Mouse (Mus musculus) G1E-ER4 (cell line): ENCODE data around the gene Nlrp4c. TPM values are rescaled to one million over a fixed set of nuclear protein-coding genes. Genes with fewer than 3 reads are reported as not detected.

ENCODE experiments used
- GATA1 ChIP-seq: IDR thresholded peaks from one replicate; pipeline ENCODE4 v1.8.0; 2012; ENCODE audit warnings: low read length, inconsistent platforms
- polyA plus RNA-seq: library from polyadenylated mRNA; stranded (reverse); fragments of >175 nt; gene quantifications from 2 replicates; pipeline ENCODE4 v1.2.3, GENCODE M21; 2012

Nlrp4c gene
- polyA plus RNA-seq, result not detected in 2 replicates

DNA sequence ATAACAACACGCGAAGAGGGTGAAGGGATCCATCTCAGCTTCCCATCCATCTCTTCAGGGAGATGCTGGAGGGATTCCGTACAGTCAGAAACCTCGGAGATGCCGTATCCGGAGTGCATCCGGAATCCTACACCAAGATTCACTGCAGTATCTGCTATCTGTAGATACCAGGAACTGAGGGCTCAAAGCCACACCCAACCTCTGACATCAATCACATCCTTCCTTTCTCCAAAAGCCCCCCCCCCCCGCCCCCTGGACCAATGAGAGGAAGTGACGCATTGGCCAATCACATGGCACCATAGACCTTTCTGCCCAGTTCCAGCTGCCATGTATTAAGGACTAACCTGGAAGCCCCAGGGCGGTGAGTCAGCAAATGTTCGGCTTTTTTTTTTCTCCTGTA is at the start of gene Nlrp4c:
Nlrp4c (plus strand) TSS at position 301 of the 400 bp plus-strand sequence.
- TF ChIP-seq GATA1, result no peak

DNA sequence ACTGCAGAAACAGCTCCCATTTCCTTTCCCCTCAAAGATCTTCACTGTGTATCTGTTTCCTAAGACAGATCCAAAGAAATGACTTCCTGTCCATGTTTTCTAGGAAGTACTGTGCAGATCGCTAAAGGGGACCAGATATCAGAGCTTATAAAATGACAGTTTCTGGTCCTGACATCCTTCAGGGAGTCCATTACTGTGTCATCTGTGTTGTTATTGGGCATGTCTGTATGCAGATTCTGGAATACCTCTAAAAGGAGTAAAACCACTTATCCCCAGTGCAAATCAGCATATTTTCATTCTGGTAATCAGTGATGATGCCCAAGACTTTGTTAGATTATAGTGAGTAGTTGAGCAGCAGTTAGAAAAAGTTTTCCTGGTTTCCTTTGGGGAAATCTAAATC is 34.1 kb upstream of the Nlrp4c start, which contains the start of gene Vmn1r65:
Vmn1r65 (minus strand) TSS at position 101 of the 400 bp plus-strand sequence.
- TF ChIP-seq GATA1, result no peak

DNA sequence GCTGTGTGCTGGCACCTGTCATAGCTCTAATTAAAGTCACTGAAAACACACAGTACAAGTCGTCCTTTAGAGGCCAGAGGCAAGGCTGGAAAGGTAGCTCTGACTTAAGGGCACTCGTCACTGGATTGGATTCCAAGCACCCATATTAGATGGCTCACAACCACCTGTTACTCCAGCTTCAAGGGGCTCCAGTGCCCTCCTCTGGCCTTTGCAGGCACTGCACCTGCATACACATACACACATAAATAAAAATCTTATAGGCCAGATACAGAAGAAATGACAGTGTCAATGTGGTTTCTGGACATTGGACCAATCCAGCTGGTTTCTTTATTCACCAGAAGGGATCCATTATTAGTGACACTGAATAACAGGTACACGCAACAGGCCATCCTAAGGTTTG is 74.5 kb downstream of the Nlrp4c start:
- no peak for TF ChIP-seq GATA1

DNA sequence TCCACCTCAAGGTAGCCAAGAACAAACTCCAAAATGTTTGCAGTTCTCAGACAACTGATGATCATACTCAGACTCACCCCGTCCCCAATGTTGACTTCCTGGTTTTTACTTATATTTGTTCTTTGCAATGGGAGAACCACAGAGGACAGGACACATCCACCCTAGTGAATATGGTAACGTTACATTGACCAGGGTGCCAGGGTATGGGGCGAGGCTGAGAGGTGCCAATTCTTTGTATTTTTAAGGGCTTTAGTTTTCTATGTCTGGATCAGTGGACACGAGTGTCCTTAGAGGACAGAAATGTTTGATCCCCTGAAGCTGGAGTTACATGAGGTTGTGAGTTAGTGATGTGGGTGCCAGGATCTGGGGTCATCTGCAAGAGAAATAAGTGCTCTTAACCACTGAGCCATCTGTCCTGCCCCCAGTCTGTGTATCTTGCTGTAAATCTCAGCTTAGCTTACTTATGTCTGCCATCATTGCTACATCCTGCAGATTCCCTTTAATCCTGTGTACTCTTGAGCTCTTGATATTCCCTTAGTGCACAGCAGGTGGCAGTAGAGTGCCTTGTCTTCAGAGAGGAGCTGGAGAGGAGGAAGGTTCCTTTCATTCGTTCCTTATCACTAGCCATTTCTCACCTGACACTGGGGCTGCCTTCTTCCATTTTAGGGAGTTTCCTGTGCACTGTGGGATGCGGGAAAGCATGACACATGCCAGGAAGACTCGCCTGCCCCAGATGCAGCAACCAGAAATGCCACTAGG is 81.9 kb downstream of the Nlrp4c start:
- no peak for TF ChIP-seq GATA1

DNA sequence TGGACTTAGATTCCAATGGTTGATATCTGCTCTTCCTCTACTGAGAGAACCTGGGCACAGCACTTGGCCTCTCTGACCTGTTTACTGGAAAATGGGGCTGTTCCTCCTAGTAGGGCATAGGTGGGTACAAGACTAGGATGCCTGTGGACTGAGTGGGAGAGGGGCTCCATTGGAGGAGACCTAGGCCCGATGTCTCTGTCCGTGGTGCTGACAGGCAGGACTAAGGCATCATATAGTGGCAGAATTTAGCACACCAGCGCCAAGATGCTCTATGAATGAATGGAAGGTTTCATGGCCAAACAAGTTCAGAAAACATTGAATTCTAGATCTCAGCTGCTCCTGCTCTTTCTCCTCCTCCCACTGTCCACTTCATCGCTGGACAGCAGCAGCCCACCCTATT is 85.4 kb downstream of the Nlrp4c start:
- TF ChIP-seq GATA1, result no peak

DNA sequence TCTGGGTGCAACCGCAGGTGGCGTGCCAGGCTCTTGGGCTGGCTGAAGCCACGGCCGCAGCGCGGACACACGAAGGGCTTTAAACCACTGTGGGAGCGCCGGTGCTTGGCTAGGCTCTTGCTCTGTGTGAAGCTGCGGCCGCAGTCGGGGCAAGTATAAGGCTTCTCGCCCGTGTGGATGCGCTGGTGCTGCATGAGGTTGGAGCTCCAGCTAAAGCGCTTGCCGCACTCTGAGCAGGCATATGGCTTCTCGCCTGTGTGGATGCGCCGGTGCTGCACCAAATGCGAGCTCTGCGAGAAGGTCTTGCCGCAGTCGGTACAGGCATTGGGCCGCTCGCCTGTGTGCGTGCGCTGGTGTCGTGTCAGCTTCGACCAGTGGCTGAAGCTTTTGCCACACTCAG is 87.7 kb downstream of the Nlrp4c start:
- TF ChIP-seq GATA1, result no peak

DNA sequence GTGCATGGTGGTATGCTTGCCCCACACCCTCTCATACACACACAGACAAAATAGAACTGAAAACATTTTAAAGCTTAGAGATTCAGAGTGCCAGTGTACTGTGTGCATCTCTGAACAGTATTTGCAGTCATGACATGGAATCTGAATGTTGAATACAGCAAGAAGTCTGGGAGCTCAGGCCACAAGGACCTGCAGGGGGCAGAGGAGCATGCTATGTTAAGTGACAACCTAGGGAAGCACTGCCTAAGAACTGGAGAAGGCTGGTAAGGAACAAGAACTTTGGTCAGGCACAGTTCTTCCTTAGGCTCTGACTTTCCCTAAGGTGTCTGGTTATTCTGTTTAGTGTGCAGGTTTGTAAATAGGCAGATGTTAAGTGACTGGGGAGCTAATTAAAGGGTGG is 91.5 kb downstream of the Nlrp4c start:
- no peak for TF ChIP-seq GATA1

DNA sequence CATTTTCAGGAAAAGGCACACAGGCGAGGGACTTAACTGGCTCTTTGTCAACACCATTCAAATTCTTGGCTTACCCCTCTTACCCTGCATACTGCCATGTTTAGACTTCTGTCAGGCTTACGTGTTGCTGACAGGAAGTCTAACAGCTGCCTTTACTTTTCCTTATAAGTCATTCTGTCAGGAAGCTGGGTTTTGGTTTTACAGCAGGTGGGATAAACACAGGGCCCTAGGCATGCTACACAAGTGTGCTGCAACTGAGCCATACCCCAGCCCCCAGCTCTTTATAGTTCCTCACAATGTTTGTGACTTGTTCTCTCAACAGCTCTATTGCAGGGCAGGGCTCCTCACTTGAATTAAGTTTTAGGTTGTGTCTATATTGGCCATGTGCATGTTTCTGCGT is 94.3 kb downstream of the Nlrp4c start:
- no peak for TF ChIP-seq GATA1

DNA sequence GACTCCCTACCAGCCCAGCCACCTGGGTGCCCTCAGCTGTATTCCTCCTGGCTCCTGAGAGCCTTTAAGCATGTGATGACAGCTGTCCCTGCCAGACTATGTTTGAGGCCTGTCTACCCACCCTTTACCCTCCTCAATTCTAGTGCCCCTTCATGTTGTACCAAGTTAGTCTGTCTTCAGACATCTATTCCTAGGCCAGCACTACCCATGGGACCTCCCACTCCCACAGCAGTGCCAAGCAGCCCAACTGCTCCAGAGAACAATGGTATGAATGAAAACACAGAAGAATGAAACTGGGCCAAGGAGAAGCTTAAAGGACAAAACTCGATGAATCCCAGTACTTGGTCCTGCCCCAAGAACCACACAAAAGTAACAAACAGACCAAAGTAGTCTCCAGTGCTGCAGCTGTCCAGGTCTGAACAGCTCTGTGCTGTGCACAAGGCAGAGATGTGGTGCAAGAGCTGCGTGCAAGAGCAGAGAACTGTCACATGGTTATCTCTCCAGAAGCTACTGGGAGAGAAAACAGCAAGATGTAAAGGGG is 99.1 kb downstream of the Nlrp4c start:
- no peak for TF ChIP-seq GATA1

DNA sequence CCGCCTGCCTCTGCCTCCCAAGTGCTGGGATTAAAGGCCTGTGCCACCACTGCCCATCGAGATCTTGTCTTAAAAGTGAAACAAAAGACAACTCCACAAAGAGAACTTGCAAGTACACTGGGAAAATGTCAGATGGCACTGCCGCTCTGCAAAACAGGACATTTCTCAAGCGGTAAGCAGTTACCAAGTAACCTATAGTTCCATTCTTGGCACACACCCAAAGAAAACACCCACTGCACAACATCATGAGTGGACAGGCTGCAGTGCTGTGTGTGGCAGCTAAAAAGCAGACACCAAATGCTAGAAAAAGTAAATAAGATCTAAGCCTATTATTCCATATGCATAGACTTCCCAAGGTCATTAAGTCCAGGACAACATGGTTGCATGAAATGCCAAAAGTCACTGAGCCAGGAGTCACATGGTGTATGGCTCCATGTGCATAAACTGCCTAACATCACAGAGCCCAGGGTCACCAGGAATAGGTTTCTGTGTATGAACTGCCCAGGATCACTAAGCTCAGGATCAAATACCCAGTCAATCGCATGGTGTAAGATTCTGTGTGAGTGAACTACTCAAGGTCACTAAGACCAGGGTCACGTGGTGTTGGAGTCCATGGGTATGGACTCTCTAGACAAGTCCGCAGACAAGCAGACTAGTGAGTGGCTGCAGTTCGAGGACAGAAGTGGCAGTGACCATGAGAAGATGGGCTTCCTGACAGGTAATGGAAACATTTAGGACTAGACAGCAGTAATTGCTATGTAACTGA is 100.6 kb downstream of the Nlrp4c start:
- TF ChIP-seq GATA1, result no peak

DNA sequence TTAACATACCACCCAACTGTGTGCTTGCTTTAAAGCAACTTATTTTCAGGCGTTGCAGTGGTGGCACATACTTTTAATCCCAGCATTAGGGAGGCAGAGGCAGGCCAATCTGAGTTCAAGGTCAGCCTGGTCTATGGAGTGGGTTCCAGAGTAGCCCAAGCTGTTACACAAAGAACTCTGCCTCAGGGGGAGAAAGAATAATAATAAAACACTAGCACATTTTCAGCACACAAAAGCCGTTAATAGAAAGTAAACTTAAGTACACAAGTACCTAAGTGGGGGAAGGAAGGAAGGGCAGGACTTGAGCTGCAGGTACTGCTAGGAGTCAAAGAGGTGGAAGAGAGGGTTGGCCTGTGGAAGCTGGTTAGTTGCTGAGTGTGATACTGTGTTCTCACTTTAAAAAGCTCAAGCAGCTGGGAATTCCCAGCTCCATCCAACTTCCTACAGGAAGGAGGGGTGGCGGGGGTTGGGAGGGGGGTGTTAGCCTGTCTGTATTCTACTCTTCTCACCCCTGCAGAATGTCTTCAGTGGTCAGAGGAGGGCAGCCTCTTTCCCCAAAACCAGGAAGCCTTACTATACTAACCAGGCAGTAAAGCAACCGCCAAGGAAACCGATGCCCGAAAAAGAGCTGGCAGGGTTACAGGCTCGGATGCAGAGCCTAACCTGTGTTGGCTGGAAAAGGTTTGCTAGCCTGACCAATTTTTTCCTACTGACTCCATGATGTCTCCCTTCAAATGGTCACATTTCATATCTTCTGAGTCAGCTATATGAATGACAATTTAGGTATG is 101.4 kb downstream of the Nlrp4c start:
- TF ChIP-seq GATA1, result no peak

DNA sequence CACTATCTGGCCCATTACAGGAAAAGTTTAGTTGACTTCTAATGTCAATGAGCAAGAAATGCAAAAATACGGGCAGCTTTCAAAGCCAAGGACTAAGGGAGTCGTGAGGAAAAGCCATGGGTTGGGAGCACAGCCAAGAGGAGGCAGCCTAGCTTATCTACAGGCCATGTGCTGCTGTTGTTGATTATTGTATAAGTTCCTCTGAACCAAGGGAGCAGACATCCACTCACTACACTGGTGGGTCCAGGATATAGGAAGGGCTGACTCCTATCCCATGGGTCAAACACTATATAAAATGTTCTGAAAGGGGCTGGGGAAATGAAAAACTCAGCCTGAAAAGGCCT is 102.0 kb downstream of the Nlrp4c start:
- TF ChIP-seq GATA1, result no peak

DNA sequence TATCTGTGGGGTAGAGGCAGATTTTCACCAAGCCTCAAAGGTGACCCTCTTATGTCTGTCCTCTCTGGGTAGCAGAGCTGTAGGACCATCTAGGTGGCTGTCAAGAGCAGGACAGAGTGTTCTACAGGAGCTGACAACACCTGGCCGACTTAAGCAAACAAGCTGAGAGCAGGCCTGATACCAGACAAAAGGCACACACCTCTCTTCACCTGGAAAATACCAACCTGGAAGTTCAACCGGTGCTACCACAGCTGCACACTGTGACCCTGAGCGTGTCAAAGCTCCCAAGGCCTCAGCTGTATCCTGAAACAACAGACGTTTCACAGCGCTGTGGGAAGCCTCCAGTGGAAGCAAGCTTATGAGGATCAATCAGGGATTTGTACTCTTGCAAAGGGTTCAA is 102.7 kb downstream of the Nlrp4c start:
- TF ChIP-seq GATA1, result no peak

DNA sequence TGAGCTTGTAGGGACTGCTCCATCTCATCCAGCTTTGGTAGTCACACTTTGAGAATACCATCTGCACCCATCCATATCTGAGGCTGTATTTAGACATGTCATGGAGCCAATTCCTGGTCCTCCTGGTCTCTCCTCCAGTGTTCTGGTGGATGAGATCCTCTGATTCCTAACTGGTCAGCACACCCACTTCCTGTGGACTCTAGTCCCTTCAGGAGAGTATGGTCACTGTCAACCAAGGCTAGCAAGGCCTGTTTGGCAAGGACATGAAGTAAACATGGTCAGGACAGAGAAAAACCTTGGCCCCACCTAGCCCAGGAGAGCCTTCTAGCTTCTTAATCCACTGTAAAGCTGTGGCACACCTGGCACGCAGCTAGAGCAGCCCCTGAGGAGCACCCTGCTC is 106.3 kb downstream of the Nlrp4c start:
- TF ChIP-seq GATA1, result no peak

DNA sequence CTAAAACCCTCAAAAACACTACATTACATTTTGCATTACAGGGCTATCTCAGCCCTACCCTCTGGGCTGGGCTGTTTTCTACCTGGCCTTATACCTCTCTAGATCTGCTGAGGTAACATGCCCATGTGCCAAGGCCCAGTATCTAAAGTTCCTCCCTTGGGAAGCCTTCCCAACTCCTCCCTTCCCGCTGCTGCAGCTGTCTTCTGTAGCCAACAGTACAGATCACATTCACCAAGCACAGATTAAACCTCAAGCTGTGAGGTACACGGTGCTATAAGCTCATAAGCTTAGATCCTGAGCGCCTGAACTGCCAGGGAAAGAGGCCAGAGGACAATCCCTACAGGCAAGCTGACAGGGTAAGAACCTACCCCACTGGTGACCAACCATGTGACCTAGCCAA is 107.1 kb downstream of the Nlrp4c start:
- TF ChIP-seq GATA1, result no peak

DNA sequence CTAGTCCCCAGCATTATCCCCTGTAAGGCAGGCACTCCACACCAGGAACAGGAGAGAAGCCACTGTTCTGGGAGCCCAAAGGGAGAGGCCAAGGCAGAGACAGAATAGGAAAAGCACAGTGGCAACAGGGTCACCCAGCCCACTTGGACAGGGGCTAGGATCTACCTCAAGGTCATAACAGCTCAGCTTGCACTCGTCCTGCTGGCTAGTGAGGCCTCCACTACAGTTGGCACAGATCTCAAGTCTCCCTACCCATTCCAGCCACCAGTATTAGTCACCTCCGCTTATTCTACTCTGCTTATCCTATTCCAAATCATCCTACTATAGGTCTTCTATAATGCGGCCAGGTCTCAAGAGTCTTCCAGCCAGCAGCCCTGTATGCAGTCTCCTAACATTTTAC is 108.2 kb downstream of the Nlrp4c start:
- no peak for TF ChIP-seq GATA1
